8 mouse cellular contexts compared by ENCODE assay signal in the genomic region with DNA sequence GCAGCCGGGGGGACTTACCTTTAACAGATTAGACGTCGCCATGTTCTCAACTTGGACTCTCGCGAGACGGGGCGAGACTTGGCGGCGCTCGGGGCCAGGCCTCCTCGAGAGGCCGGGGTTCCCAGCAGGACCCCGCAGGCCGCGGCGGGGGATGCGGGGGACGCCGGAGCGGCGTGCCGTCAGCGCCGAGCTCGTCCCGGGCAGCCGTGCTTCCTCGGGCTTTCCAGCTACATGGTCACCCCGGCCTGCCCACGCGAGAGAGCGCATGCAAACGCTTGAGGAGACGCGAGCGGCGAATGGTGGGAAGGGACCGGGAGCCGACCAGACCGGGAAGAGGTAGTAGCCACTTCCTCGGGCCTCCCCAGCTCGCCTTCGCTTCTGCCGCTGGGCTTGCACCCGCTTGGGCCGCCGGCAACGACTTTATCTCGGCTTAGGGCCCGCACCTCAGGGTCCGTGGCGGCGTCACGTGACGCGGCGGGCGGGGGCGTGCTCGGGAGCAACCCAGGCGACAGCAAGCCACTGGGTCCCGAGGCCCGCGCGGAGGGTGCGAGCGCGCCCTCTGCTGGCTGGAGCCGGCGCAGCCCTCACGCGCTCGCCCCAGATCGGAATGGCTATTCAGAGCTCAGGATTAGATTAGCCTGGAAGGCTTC. TPM values are rescaled to one million over a fixed set of nuclear protein-coding genes. Genes with fewer than 3 reads are reported as not detected.
DNase-seq lines count a peak whose midpoint lies in the region; ATAC-seq and TF ChIP-seq lines count a peak whose summit lies in the region.

No protein-coding gene starts in this region.

- TF ChIP-seq POLR2A in CH12.LX (IDR thresholded peaks at IDR 0.05; ENCODE audit: low read depth, low read length): peak; percentile 86

- H3K36me3 ChIP-seq in CH12.LX (replicated peaks in 1 of 2; ENCODE audit: control insufficient read depth in 1 of 2, insufficient read depth in 1 of 2, low read length in 1 of 2): peaks cover 0 to 12% of the 10 kb centered on the region in 2 experiments
- H3K36me3 ChIP-seq in forebrain, embryonic 12.5 days (replicated peaks): no peaks in the 10 kb centered on the region
- no peaks in the 10 kb centered on the region for H3K36me3 ChIP-seq in liver, postnatal 0 days (replicated peaks; ENCODE audit: insufficient read depth, low read length)
- H3K36me3 ChIP-seq in neural tube, embryonic 14.5 days (ENCODE audit: control insufficient read depth, insufficient read depth, low read length): no peaks in the 10 kb centered on the region

- H3K79me2 ChIP-seq in CH12.LX (replicated peaks; ENCODE audit: control insufficient read depth, extremely low read depth, insufficient read depth, poor library complexity, severe bottlenecking): peaks cover 36% of the 10 kb centered on the region

- TF ChIP-seq EP300 in CH12.LX (IDR thresholded peaks at IDR 0.05; ENCODE audit: low read length): no peak
- peak; percentile 69 for TF ChIP-seq EP300 in liver, postnatal 0 days (IDR thresholded peaks at IDR 0.05; ENCODE audit: low read depth)

- under 1% methylated on average over 74 of the region's 74 CpGs for WGBS in forebrain, embryonic 12.5 days
- under 1% methylated on average over 74 of the region's 74 CpGs for WGBS in large intestine, adult 2 months
- WGBS in liver, postnatal 0 days (ENCODE audit: insufficient replicate concordance): 1% methylated on average over 71 of the region's 74 CpGs
- under 1% methylated on average over 72 of the region's 74 CpGs for WGBS in neural tube, embryonic 14.5 days

- dilution Hi-C loops in CH12.LX (cut with MboI; ENCODE audit: extremely low pct_ligation_motif_present, extremely low pct_unique_long_range_greater_than_20kb, low sequenced_read_pairs): no loop called here

- peak; percentile 97 for ATAC-seq in forebrain, embryonic 12.5 days (ENCODE audit: low FRiP score)
- ATAC-seq in liver, postnatal 0 days: peak; percentile 96
- ATAC-seq in neural tube, embryonic 14.5 days (ENCODE audit: low read depth): peak; percentile 98

- H3K4me1 ChIP-seq in CH12.LX (ENCODE audit: control insufficient read depth in 1 of 2, insufficient read depth in 2 of 2): peaks cover 2 to 34% of the 10 kb centered on the region in 2 experiments; a peak in 2 of 4 replicates
- H3K4me1 ChIP-seq in forebrain, embryonic 12.5 days: peaks cover 23% of the 10 kb centered on the region
- H3K4me1 ChIP-seq in liver, postnatal 0 days (ENCODE audit: insufficient read depth): peaks cover 23% of the 10 kb centered on the region
- peaks cover 20% of the 10 kb centered on the region for H3K4me1 ChIP-seq in neural tube, embryonic 14.5 days (ENCODE audit: control insufficient read depth, insufficient read depth, low read length)

- peak; percentile 43 for TF ChIP-seq RAD21 in CH12.LX (IDR thresholded peaks at IDR 0.05; ENCODE audit: low read depth, low read length)

- TF ChIP-seq CTCF in CH12.LX (conservative IDR thresholded peaks at IDR 0.05 in 1 of 2, IDR thresholded peaks at IDR 0.05 in 1 of 2; ENCODE audit: low read depth in 2 of 2, low read length in 2 of 2): peak; percentile 33 to 85; a peak in 2 of 4 replicates
- peak; percentile 96 for TF ChIP-seq CTCF in liver, postnatal 0 days (IDR thresholded peaks at IDR 0.05; ENCODE audit: low read depth)

- H3K9me3 ChIP-seq in CH12.LX (replicated peaks; ENCODE audit: low read length): no peaks in the 10 kb centered on the region
- H3K9me3 ChIP-seq in forebrain, embryonic 12.5 days: no peaks in the 10 kb centered on the region
- no peaks in the 10 kb centered on the region for H3K9me3 ChIP-seq in liver, postnatal 0 days (ENCODE audit: low read length)
- no peaks in the 10 kb centered on the region for H3K9me3 ChIP-seq in neural tube, embryonic 14.5 days (ENCODE audit: control insufficient read depth, low read length)

- H3K4me3 ChIP-seq in CH12.LX (replicated peaks in 1 of 3; ENCODE audit: low read depth in 2 of 3, low read length in 2 of 3, poor library complexity in 1 of 3): peak overlapping the region; percentile 87 to 96 (median 87)
- H3K4me3 ChIP-seq in forebrain, embryonic 12.5 days (replicated peaks): peak overlapping the region; percentile 89
- H3K4me3 ChIP-seq in liver, postnatal 0 days (ENCODE audit: low read depth, low read length): peak overlapping the region; percentile 90
- peak overlapping the region; percentile 84 for H3K4me3 ChIP-seq in neural tube, embryonic 14.5 days (ENCODE audit: low read depth, low read length)

- H3K27ac ChIP-seq in CH12.LX (ENCODE audit: insufficient read depth, low read depth): peak overlapping the region; percentile 82
- H3K27ac ChIP-seq in forebrain, embryonic 12.5 days: peak overlapping the region; percentile 95
- peak overlapping the region; percentile 94 for H3K27ac ChIP-seq in liver, postnatal 0 days (ENCODE audit: low read depth)
- peak overlapping the region; percentile 98 for H3K27ac ChIP-seq in neural tube, embryonic 14.5 days (ENCODE audit: low read depth, low read length)

- H3K9ac ChIP-seq in CH12.LX (ENCODE audit: insufficient read depth, low read depth): peak overlapping the region; percentile 98
- H3K9ac ChIP-seq in forebrain, embryonic 12.5 days: peak overlapping the region; percentile 94
- H3K9ac ChIP-seq in liver, postnatal 0 days (replicated peaks): peak overlapping the region; percentile 99
- peak overlapping the region; percentile 98 for H3K9ac ChIP-seq in neural tube, embryonic 14.5 days (replicated peaks; ENCODE audit: low read depth, low read length)

- in situ Hi-C loops in CH12.LX (cut with MboI; ENCODE audit: low pct_ligation_motif_present, low pct_unique_long_range_greater_than_20kb, low sequenced_read_pairs): no loop called here

- no peaks in the 10 kb centered on the region for H3K27me3 ChIP-seq in CH12.LX (replicated peaks)
- no peaks in the 10 kb centered on the region for H3K27me3 ChIP-seq in forebrain, embryonic 12.5 days
- H3K27me3 ChIP-seq in liver, postnatal 0 days (ENCODE audit: insufficient read depth, low read length): no peaks in the 10 kb centered on the region
- H3K27me3 ChIP-seq in neural tube, embryonic 14.5 days (ENCODE audit: control insufficient read depth, insufficient read depth, low read length): no peaks in the 10 kb centered on the region

- H3K4me2 ChIP-seq in CH12.LX (ENCODE audit: insufficient read depth, low read depth, poor library complexity, severe bottlenecking): no peak overlapping the region
- peak overlapping the region; percentile 76 for H3K4me2 ChIP-seq in forebrain, embryonic 12.5 days
- peak overlapping the region; percentile 91 for H3K4me2 ChIP-seq in liver, postnatal 0 days (ENCODE audit: low read depth, low read length)
- H3K4me2 ChIP-seq in neural tube, embryonic 14.5 days (ENCODE audit: low read depth, low read length): peak overlapping the region; percentile 54

- peak; percentile 90 for DNase-seq in CH12.LX (ENCODE audit: extremely low read depth)
- peak; percentile 86 for DNase-seq in c-Kit-positive CD71-positive TER-119-negative erythroid progenitor cells, embryonic 14.5 days (ENCODE audit: low read depth)
- DNase-seq in heart, postnatal 10 days: peak; percentile 96 to 97
- peak; percentile 55 for DNase-seq in large intestine, adult 2 months (ENCODE audit: low read depth, low spot score)
- peak; percentile 96 for DNase-seq in liver, postnatal 0 days
- peak; percentile 98 for DNase-seq in testis, postnatal 10 days (ENCODE audit: low spot score)

- intact Hi-C loops in heart, postnatal 10 days (cut with DNase I): loop anchor here (2.0 to 10.0 kb wide), 2 partner anchors 56 to 422 kb away; a partner anchor contains a TSS

TF ChIP-seq in CH12.LX, 34 proteins besides CTCF, POLR2A, EP300 and RAD21 (continues in another document):
- TF ChIP-seq GABPA (IDR thresholded peaks at IDR 0.05; ENCODE audit: insufficient replicate concordance, low read depth, low read length) (no peak), IRF4 (IDR thresholded peaks at IDR 0.05; ENCODE audit: low read depth, low read length) (peak; percentile 40; the same call in 1 of the 2 replicates), E2F4 (IDR thresholded peaks at IDR 0.05; ENCODE audit: insufficient replicate concordance, low read depth, low read length) (no peak), ELF1 (IDR thresholded peaks at IDR 0.05; ENCODE audit: low read depth, low read length) (0 out of 2 replicates have a peak, but pooled peaks have one; percentile 5), MXI1 (IDR thresholded peaks at IDR 0.05; ENCODE audit: low read depth, low read length) (peak; percentile 68; the same call in 1 of the 2 replicates), USF2 (conservative IDR thresholded peaks at IDR 0.05; ENCODE audit: low read depth, low read length) (peak; percentile 92), MAZ (IDR thresholded peaks at IDR 0.05; ENCODE audit: low read depth, low read length) (peak; percentile 94)

RNA-seq across cellular contexts. Expression of a gene that starts 2.7 kb away (rescaled TPM):
- 21.0 and 25.4 TPM in 2 replicates for total RNA-seq in CH12.LX (2012; rRNA removed)
- 43.8 and 49.5 TPM in 2 replicates for total RNA-seq in CH12.LX (2014; rRNA removed)
- polyA plus RNA-seq in CH12.LX (2012; ENCODE audit: insufficient read length, low read depth): 33.7 and 37.3 TPM in 2 replicates
- 48.4 and 48.6 TPM in 2 replicates for polyA plus RNA-seq in forebrain, embryonic 12.5 days (2016; fragmentation: Nextera tagmentation; extraction: Ambion mirVana)
- total RNA-seq in heart, postnatal 10 days (2021): 10 to 100 TPM; 46.1 to 49.2 TPM
- 2.3 and 3.4 TPM in 2 replicates for polyA plus RNA-seq in large intestine, adult 2 months (2012; rRNA removed)
- polyA plus RNA-seq in liver, postnatal 0 days (2015; fragmentation: Nextera tagmentation; extraction: Ambion mirVana): 10.4 and 11.8 TPM in 2 replicates
- 59.7 and 71.3 TPM in 2 replicates for polyA plus RNA-seq in neural tube, embryonic 14.5 days (2014; fragmentation: Nextera tagmentation; extraction: Ambion mirVana)

RNA-seq across cellular contexts. Expression of a gene that starts 38.9 kb away (rescaled TPM):
- total RNA-seq in CH12.LX (2012; rRNA removed): 2.1 and 2.4 TPM in 2 replicates
- total RNA-seq in CH12.LX (2014; rRNA removed): 2.7 and 2.8 TPM in 2 replicates
- 0.91 and 1.00 TPM in 2 replicates for polyA plus RNA-seq in CH12.LX (2012; ENCODE audit: insufficient read length, low read depth)
- 3.6 and 4.1 TPM in 2 replicates for polyA plus RNA-seq in forebrain, embryonic 12.5 days (2016; fragmentation: Nextera tagmentation; extraction: Ambion mirVana)
- total RNA-seq in heart, postnatal 10 days (2021): under 1 TPM; 0.07 to 0.12 TPM
- polyA plus RNA-seq in large intestine, adult 2 months (2012; rRNA removed): 0.07 and 0.23 TPM in 2 replicates
- 0.90 and 1.1 TPM in 2 replicates for polyA plus RNA-seq in liver, postnatal 0 days (2015; fragmentation: Nextera tagmentation; extraction: Ambion mirVana)
- 4.3 and 6.2 TPM in 2 replicates for polyA plus RNA-seq in neural tube, embryonic 14.5 days (2014; fragmentation: Nextera tagmentation; extraction: Ambion mirVana)

RNA-seq across cellular contexts. Expression of a gene that starts 57.0 kb away (rescaled TPM):
- total RNA-seq in CH12.LX (2012; rRNA removed) (48.0 and 49.2 TPM in 2 replicates), CH12.LX (2014; rRNA removed) (62.7 and 66.9 TPM in 2 replicates)
- 36.5 and 45.4 TPM in 2 replicates for polyA plus RNA-seq in CH12.LX (2012; ENCODE audit: insufficient read length, low read depth)
- polyA plus RNA-seq in forebrain, embryonic 12.5 days (2016; fragmentation: Nextera tagmentation; extraction: Ambion mirVana): 79.0 and 86.2 TPM in 2 replicates
- total RNA-seq in heart, postnatal 10 days (2021): 100 to 1,000 TPM; 302 to 307 TPM
- polyA plus RNA-seq in large intestine, adult 2 months (2012; rRNA removed): 27.9 and 32.8 TPM in 2 replicates
- polyA plus RNA-seq in liver, postnatal 0 days (2015; fragmentation: Nextera tagmentation; extraction: Ambion mirVana): 332 and 340 TPM in 2 replicates
- polyA plus RNA-seq in neural tube, embryonic 14.5 days (2014; fragmentation: Nextera tagmentation; extraction: Ambion mirVana): 178 and 193 TPM in 2 replicates

Comparison
In these comparisons a context has a peak if more than half of its experiments do, and no peak if none do; other contexts are left out.
1. Peak in every context shown above with its lines: DNase-seq, ATAC-seq, H3K4me3 ChIP-seq and H3K27ac ChIP-seq.